Mouse (Mus musculus) T-helper 17 cell (primary cell): ENCODE measurements at regions not wholly inside any gene's neighbourhood (a gene's known extent, or its start where the extent isn't known, plus 50 kb on each side); places are given as distances from the start of the nearest gene placed in this dataset.
"Not testable (repeated sequence)": the region's sequence is repeated elsewhere in the genome, so short reads cannot be mapped to it uniquely, and the experiment has no call there.

ENCODE experiments used
- in situ Hi-C, 2 experiments: fragments of 300-600 bp; cut with MboI, MseI; formaldehyde crosslinking; loops; 1 replicate in 1 of 2; 2 replicates in 1 of 2; pipeline ENCODE4 v1.15.1; 2025; ENCODE audit warnings: high pct_unique_total_duplicates in 2 of 2

DNA sequence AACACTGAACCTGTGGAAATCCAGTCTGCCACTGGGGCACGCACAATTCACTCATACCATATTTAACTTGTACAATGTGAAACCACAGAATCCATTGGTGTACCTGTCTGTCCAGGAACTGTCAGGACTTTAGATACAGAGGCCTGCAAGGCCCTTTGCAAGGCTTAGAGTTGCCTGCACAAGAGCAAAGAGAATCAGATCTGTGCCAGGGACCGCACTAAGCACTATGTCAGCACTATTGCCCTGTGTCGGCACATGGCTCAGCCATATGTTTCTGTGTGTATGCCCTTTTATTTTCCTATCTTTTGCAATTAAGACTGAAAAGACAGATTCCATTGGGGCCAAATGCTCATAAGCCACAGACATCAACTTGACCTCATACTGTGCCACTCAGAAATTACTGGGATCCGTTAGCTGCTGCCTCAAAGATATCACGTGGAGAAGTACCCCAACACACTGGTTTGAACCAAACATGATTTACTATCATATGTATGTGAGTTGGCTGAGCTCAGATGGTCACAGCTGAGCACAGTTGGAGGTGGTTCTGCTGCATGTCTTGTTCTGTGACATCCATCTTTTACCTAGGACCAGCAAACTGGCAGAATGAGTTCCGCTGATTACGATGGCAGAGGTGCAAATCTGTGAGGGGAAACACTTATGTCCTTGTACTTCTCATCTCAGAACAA is 181.7 kb upstream of the Prkcq start:
- in situ Hi-C loops: no loop called here

DNA sequence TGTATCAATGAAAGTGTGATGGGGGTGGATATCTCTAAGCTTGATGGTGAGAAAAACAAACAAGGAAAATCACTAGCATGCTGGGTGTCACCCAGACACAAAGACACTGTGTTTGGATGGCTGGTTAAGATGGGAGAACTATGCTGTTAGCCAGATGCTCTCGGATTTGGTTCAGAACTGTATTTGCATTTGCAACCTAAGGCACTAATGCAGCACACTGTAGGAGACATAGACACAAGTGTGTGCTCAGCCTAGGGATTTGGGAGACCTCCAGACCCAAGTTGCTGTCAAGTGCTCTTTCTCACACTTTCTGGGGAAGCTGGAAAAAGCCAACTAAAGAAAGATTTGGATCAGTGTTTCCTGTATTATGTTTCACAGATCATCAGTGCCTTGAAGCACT is 173.1 kb upstream of the Prkcq start:
- in situ Hi-C loops: no loop called here

DNA sequence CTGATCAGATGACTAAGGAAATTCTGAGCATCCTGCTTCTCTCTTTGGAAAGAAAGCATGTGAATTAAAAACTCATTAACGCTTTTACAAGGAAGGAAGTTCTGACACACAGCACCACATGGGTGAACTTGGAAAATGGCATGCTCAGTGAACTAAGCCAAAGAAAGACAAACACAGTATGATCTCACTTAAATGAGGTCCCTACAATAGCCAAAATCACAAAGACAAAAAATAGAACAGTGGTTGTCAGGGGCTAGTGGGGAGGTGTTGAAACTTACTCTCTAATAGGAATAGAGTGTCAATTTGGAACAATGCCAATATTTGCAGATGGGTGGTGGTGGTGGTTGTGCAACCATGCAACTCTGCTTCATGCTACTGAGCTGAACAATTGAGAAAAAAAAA is 172.7 kb upstream of the Prkcq start:
- in situ Hi-C loops: no loop called here

DNA sequence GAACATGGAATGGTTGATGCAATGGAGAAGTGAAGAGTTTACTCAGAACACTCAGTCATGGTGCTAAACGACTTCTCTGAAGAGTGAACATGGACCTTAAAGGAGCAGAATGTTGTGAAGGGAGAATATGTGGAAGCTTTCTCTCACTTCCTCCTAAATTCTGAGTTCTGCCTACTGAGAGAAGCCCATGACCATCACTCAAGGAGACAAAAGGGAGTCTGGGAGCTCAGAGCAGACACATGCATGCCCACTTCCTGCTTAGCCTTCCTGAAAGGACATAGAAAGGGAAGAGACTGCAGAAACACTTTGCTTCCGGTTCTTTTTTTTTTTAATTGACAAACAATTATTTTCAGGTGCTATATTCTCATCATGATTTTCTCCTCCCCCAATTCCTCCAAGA is 166.1 kb upstream of the Prkcq start:
- in situ Hi-C loops: no loop called here

DNA sequence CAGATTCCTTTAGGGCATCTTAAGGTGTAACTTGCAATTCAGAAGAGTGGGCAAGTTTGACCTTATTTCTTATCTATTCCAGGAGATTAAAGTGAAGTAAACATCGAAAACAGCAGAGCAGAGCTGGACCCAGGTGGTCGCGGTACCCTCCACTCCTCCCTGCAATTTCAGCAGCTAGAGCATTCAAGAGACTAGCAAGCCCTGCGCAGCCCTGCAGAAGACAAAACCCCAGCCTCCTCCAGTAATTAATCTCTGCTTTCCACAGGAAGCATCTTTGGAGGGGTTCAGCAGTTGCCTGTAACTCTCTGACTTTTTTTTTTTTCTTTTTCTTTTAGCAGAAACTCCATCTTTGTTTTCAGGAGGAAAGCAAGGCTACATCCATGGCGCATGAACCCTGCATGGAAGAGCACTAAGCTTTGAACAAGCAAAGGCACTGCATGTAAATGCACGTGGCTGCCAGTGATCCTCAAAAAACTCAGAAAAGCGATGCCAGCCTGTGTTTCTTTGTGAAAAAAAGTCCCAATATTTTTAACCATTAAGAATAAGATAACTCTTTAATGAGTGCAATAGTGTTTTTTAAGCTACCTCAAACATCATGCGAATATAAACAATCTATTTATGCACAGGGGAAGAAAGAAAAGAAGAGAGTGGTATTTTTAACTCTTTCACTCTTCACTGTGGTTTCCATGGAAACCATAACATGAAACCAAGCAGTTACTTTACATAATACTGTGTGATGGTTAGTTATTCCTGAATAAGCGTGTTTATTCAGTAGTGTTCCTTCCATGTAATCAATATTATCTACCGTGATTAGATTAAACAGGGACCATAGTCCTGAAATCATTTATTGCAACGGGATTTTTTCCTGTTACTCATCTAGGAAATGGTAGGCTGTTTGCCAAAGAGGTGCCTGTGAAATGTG is 160.6 kb upstream of the Prkcq start:
- in situ Hi-C loops: no loop called here

DNA sequence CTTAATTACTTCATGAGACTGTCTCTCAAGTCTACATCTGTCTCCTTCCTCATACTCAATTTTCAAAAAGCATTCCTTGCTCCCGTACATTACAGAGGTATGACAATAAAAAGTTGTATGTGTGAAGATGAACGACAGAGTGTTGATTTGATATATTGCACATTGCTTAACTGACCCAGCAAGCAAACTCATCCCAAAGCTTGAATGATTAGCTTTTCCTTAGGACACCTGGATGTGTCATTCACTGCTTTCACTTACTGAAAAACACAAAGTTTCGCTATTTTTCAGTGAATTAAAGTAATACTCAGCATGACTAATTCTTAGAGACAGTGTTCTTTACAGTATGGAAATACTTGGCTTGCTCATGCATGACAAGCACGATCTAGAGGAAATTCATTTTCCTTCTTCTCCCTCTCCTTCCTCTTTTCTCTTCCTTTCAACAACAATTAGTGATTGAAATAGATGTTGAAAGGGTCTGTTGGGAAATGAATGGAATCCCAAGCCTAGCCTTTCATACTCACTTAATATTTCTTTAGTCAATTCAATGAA is 159.5 kb upstream of the Prkcq start:
- in situ Hi-C loops: no loop called here

DNA sequence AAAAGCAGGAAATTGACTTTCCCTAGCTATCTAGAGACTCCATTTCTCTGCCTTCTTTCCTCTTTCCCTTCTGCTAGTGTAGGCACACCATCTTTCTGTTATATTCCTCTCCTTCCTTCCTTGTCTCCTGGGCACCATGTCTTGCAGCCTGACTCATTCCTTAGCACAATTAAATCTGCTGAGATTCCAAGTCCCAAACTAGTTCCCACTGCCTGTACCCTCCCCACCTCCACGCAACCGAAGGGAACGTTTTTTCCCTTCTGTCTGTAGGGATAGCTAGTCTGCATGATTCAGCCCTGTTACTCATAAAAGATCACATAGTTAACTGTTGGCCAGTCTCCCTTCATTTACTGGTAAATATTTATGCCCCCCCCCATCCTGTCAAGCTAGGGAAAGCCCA is 158.8 kb upstream of the Prkcq start:
- in situ Hi-C loops: no loop called here

DNA sequence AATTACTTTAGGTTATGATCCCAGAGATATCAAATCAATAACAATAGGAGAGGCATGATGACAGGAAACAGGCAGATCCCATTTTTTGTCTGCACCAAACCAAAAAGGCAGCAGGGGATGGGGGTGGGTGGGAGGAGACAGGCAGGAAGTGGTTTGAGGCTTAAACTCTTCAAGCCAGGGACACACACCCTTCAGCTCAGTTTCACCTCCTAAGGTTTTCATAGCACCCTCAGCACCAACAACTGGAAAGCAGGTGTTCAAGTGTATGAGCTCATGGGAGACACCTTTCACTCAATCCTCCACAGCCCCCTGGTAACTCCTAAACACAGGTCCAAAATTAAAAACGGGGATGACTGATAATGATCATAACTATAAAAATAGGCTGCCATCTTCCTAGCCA is 155.5 kb upstream of the Prkcq start:
- in situ Hi-C loops: no loop called here

DNA sequence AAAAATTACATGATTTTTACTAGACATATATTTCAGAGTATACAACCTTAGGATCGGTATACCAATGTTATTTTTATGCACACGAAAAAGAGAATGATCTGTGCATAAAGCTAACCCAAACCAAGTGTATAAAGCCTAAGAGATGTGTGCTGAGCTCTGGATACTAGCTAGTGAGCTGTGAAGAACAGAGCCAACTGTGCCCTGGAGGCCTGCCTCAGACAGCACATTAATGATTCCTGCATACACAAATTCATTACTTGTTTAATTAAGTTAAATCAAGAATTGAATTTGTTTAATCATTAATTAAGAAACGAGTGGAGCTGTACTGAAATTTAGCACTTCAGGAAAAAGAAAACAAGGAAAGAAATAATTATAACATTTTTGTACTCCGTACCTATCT is 139.0 kb upstream of the Prkcq start:
- in situ Hi-C loops: no loop called here

DNA sequence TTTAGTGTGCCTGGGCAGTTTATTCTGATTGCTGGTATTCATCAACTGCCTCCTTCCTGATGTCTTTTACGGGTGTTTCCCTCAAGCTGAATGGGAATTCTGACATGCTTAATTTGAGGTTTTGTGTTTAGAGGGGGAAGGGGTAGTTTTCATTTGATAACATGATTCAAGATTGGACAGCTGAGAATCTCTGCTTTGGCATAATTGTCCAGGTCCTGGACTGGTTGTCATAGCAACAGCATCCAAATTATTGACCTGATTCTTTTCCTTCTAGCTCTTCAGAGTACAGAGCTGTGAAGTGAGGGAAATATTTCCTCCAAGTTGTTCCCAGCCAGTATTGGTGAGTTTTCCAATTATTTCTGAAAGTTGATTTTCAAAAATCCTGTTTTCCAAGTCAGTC is 137.7 kb upstream of the Prkcq start:
- in situ Hi-C loops: no loop called here

DNA sequence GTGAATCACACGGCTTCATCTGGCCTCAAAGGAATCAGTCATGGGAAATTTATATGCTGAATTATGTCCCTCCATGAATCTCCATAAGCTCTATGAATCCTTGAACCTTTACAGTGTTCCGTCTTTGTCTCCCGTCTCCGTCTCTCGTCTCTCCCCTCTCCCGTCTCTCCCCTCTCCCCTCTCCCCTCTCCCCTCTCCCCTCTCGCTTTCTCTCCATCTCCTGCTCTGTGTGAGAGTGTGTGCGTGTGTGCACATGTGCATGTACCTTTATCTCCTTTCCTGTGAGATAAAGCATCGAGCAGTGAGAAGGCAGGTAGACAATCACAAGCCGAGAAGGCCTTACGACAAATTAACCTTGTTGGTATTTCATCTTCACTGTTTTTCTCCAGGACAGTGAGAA is 134.6 kb upstream of the Prkcq start:
- in situ Hi-C loops: no loop called here

DNA sequence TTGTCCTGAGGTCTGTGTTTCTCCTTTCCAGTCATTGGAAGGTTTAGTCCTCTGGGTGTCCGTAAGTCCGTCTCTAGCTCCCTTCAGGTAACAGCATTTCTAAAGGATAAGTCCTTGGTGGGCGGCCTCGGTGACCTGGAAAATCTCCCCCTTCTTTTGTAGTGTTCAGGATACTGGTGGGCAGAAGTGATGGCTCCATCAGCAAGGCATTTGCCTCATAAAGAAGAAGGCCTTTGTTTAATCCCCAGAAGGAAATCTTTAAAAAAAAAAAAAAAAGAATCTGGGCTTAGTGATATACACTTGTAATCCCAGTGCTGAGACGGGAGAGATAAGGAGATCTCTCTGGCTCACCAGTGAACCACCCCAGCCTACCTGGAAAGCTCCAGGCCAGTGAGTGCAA is 133.5 kb upstream of the Prkcq start:
- in situ Hi-C loops: no loop called here

DNA sequence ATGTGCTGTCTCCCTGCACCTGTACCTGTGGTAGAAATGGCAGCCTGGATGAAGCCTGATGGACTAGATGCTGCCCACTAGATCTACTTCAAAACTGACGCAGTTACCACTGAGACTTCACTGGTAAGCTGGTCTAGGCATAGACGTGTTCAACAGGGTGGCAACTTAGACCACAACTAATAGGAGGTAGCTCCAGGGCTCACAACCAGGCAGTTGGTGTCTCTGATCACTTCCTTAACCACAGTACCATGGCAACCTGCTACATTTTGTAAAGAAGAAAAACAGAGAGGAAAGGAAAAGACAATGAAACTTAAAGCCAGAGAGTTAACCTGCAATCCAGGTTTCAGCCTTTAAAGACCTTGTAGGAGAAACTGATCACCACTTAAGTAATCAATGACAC is 131.9 kb upstream of the Prkcq start:
- in situ Hi-C loops: no loop called here

DNA sequence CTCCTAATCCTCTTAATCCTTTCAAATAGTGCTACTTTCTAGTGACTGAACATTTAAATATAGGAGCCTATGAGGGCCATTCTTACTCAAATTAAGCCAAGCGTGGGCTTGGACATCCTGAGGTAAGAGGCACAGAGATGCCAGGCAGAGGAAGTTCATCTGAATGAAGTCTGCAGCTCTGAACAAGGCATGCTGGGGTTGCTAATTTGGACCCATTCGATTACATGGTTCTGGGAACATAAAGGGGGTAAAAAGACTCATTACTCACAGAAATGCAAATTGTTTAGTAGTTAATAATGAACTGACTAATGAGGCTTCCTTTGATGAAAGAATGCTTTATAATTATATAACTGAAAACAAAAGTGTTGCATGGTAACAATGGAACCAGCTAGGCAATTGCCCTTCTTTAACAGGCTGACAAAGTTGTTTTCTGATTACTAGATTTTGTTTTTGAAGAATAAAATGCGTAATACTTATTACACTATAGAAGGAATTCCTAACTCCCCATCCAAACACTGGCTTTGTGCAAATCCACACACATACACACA is 127.1 kb upstream of the Prkcq start:
- in situ Hi-C loops: no loop called here

DNA sequence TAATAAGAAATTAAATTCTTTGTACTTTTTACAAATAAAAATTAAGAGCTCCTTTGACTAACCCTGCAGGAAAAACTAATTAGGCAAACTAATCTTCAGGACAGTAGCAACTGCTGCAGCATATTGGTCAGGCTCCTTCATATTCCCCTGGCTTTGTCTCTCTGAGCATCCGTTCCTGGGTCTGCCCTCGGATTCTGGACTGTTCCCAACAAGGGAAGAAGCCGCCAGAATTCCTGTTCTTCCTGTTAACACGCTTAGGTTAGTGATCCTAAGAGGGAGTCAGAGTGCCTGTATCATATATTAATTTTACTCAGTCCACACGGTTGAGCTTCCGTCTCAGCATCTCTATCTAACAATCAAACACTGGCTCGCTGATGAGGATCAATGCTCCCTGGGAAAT is 120.3 kb upstream of the Prkcq start:
- in situ Hi-C loops: loop anchor here (25.0 kb wide), 1 partner anchor 264 kb away; no protein-coding TSS in a partner anchor

DNA sequence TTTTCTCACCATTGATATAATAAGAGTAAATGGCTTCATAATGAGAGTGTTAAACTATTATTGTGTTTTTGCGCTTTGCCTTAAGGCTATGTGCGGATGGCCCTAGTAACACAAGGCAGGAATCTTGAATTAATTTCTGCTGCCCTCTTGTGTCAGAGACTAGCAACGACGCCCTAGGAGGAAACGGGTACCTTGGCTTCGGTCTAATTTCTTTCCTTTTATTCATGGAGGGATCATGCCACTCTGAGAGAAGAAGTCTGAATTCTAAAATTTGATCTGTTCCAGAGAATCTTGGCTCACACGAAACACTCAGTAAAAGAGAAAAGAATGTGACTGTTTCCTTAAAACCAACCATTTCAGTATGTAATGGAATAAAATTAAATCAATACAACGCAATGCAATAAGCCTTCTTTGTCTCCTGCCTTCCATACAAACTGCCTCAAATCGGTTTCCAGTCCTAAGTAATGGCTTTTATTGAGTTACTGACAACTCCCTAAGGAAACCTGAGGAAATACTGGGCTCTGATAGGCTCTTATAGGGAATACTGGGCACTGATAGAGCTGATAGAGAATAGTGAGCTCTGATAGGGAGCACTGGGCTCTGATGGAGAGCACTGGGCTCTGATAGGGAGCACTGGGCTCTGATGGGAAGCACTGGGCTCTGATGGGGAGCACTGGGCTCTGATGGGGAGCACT is 112.0 kb upstream of the Prkcq start:
- in situ Hi-C loops: loop anchor here (25.0 kb wide), 1 partner anchor 273 kb away; no protein-coding TSS in a partner anchor

DNA sequence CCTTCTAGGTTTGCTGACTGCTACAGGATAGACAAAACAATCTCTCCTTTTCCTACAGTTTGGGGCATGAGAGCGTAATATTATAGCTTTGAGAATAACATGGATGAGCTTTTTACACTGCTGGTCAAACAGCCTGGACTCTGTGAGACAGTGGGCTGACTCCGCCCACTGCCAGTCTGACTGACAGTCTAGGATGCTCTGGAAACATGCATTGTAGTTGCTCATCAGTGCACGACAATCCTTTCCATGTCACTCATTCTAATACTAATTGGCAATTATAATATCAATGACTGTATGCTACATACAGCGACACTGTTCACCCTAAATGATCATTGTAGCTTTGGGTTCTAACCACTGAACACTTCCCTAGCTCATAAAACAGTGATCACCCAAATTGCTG is 104.5 kb upstream of the Prkcq start:
- in situ Hi-C loops: loop anchor here (25.0 kb wide), 1 partner anchor 280 kb away; no protein-coding TSS in a partner anchor

DNA sequence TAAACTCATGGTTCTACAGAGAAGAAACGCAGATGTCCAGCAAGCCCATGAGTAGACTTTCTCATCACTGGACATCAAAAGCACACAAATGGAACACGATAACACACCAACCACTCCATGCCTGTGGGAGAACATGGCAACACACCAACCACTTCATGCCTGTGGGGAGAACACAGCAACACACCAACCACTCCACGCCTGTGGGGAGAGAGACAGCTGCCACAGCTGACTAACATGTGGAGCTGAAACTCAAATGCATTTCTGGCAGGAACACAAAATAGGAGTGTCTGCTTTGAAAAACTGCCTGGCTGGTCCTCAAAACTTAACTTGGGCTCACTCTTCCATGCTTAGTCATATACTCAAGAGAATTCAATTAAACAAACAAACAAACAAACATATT is 88.4 kb upstream of the Prkcq start:
- in situ Hi-C loops: no loop called here

DNA sequence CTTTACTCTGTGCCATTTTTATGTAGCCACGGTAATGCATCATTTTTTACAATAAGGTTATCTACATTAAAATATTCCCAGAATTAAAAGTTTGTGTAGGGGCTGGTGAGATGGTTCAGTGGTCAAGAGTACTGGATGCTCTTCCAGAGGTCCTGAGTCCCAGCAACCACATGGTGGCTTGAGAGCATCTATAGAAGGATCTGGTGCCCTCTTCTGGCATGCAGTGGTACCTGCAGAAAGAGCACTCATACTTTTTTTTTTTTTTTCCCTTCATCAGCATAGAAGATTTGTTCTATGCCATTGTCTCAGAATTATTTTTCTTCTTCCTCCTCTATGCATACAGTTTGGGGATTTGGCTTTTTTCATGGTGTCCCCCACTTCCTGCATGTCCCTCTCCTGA is 84.9 kb upstream of the Prkcq start:
- in situ Hi-C loops: no loop called here

DNA sequence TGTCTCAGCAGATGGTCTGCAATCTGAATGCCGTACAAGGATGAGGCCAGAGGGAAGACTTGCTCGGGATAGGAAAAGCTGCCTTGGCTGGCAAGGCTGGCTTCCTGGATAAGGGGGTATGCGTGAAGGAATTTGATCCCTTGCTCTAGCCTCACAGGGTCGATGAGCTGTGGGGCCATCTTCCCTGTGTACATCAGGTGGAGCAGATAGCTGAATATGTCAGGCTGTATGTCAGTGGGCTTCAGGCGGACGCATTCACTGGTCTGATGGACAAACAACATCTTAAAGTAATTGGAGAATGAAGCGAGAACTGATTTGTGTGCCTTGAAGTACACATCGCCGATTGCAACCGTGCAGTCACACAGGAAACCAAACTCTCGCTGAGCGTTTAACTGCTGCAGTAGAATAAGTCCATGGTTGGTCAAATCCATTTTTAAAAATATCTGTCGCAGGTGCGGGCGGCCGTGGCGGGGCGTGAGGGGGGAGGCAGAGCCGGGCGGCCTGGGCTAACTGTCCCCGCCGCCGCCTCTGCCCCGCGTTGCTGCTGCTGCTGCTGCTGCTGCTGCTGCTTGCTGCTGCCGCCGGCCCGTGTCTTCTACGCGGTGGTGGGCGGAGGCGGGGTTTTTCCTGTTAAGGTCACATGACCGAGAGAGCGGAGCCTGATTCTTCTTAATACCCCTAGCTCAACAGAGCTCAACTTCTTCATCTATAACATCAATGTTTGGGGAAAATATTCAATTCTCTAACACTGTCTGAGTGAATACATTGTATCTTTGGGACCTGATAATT is 71.9 kb upstream of the Prkcq start:
- in situ Hi-C loops: not testable (repeated sequence)

DNA sequence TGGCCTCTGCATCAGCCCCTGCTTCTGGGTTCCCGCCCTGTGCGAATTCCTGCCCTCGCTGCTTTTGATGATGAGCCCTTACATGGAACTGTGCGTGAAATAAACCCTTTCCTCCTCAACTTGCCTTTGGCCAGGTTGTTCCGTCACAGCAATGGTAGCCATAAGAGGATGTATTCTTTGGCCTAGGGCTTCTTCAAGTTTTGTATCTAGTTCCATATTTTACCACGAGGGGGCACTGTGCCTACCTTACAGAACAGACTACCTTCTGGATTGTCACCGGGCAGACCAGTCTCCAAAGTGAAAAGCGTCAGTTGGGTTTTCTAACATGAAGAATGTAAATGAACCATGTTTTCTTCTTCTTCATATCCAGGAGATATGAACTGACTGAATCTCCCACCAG is 58.7 kb upstream of the Prkcq start:
- in situ Hi-C loops: loop anchor here (5.0 to 10.0 kb wide), 4 partner anchors 52 to 174 kb away; no protein-coding TSS in a partner anchor
